Mouse (Mus musculus): Measurements from ENCODE around the gene Igsf23.
"Not testable (repeated sequence)": the region's sequence is repeated elsewhere in the genome, so short reads cannot be mapped to it uniquely, and the experiment has no call there.

Igsf23 gene

DNA sequence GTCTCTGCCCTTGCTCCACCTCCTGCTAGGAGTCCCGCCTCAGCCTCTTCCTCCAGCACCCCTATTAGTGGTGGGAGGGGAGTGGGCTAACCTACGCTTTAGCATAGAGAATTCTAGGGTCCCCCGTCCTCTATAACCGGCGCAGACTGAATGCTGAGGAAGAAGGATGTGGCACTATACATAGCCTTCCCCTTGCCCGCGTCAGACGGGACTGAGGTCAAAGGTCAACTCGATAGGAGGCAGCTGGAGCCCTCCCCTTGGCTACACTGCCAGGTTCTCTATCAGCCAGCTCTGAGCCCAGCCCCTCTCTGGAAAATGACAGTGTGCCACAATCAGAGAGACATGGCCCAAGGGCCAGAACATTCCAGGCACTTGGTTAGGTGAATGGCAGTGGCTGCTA lies at the start of gene Igsf23:
Igsf23 (minus strand) TSS at position 168 of the 400 bp plus-strand sequence.
- DNase-seq (ENCODE audit: inconsistent age in 2 of 2, low spot score in 1 of 2), result no peak

DNA sequence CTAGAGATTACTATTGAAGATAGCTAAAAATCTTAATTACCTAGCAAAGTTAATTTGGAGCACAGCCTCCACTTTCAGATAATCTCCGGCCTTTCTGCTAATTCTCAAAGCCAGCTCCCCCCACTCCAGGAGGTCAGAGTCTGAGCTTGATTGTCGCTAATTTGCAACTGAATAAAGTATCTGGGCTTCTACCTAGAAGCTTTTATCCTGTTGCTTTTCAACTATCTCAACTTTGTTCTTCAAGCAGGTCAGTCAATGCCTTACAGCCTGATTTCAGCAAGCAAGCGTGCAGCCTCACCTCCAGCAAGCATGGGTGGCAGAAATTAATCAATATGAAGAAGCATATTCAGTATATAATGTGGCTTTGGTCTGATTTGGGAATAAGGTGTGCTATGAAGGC lies 46.2 kb upstream of the Igsf23 start:
- not testable (repeated sequence) for DNase-seq (ENCODE audit: inconsistent age in 2 of 2, low spot score in 1 of 2)

DNA sequence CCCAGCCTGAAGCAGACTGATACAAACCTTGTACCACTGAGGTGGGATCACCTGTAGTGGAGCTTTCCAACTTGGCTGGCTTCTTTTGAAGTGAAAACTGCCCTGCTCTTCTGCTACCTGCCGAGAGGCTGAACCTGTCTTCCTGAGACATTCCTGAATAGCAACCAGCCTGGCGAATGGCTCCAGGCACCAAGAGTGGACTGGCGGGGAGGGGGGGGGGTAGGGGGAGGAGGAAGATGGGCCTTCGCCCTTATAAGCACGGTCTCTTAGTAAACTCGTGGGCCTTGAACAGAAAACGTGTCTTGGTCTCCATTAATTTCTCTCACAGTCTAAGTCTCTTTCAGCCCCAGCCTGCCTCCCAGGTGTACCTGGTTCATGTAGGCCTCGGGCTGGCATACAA lies 40.6 kb upstream of the Igsf23 start, which contains the start of gene Nlrp9b:
Nlrp9b (plus strand) TSS at position 301 of the 400 bp plus-strand sequence.
- not testable (repeated sequence) for DNase-seq (ENCODE audit: inconsistent age in 2 of 2, low spot score in 1 of 2)

DNA sequence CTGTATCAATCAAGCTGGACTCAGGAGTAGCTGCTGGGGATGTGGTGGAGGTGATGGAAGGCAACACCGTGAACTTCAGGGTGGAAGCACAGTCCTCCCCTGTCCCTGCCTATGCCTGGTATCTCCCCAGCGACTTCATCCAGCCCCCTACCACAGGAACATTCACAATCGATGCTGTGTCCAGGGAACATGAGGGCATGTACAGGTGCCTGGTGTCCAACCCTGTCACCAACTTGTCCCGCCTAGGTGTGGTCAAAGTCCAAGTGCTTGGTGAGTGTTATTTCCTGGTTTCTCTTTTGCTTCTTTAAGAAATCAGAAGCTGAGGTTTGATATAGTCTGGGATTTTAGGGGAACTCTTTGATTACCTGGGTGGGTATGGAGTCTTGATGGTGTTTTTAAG lies 21.0 kb upstream of the Igsf23 start:
- DNase-seq (ENCODE audit: inconsistent age in 2 of 2, low spot score in 1 of 2), result no peak

DNA sequence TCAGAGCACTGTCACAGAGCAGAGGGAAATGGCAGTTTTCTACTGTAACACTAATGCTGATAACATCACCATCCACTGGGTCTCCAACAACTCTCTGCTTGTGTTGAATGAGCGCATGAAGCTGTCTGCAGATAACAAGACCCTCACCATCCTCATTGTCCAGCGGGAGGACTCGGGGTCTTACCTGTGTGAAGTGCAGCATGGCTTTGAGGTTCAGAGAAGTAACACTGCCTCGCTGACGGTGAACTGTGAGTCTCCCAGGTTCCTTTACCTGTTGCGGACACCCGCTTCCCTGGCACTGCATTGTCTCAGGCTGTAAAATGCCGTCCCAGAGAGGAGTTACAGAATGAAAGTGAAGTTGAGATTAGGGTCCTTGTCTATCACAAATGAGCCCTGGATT lies 19.6 kb upstream of the Igsf23 start:
- no peak for DNase-seq (ENCODE audit: inconsistent age in 2 of 2, low spot score in 1 of 2)

DNA sequence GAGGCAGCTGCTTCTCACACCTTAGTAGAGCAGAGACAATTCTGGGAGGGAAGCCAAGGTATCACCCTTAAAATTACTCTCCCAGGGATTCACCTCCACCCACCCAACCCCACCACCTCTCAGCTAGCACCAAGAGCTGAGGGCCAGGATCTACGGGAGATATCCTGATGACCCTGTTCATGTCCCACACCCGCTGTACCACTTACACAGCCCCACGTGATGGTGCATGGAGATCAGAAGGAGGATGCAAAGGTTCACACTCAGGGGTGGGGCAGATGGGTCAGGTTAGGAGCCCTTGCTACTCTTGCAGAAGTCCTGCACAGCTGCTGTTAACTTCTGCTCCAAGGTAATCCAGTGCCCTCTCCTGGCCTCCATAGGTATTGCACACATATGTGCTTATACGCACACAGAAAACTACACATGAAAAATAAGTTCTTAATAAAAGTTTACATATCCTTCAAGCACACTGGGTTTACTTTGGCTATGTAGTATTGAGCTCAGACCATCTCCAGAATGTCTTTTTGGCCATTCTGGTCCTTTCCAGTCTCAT lies 19.1 kb upstream of the Igsf23 start:
- no peak for DNase-seq (ENCODE audit: inconsistent age in 2 of 2, low spot score in 1 of 2)

DNA sequence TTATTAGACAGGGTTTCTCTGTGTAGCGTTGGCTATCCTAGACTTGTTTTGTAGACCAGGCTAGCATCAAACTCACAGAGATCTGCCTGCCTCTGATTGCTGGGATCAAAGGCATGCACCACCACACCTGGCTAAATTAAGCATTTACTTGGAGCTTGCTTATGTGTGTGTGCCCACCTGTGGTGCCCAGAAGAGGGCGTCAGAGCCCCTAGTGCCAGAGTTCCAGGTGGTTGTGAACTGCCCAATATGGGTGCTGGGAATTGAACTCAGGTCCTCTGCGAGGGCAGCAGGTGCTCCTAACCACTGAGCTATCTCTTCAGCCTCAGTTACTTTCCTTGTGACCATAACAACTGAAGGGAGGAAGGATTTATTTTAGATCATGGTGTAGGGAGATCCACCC lies 18.6 kb upstream of the Igsf23 start:
- no peak for DNase-seq (ENCODE audit: inconsistent age in 2 of 2, low spot score in 1 of 2)

DNA sequence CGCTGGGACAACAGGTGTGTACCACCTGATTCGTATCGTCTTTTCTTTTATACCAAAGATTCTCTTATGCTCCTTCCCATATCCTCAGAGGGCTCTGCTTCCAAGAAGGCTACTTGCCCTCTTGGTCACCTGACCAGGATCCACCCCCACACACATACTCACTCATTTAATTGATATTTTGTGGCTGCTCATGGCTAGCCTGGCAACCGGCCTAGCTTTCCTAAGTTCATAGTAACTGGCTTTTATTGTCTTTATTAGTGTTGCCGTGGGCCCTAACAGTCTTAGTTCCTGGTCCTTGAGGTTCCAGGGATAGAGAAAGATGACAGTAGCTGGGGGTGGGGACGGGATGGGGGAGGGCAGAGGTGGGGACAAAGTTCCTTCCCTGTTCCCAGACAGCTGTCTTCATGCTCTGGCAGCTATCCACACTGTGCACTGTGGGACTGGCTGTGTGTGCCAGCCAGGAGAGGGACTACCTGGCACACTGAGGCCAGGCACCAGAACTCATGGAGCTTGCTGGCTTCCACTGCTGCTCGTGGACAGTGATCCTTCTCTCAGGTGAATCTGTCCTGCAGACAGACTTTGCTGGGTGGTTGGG lies 14.5 kb upstream of the Igsf23 start, which contains the start of gene Ceacam20:
Ceacam20 (plus strand) TSS at position 428 of the 595 bp plus-strand sequence.
- DNase-seq (ENCODE audit: inconsistent age in 2 of 2, low spot score in 1 of 2), result no peak

DNA sequence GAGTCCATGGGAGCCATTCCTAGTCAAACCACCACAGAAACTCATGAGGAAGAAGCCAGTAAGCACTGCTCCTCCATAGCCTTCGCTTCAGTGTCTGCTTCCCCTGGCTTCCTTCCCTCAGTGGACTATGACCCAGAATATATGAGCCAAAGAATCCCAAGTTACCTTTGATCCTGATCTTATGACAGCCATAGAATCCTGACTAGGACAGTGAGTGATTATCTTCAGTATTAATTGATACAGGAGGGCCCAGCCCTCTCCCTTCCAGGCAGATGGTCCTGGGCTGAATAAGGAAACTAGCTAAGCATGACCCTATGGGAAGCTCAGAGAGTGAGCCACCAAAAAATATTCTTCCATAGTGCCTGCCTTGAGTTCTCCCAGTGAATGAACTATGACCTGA lies 11.9 kb upstream of the Igsf23 start:
- DNase-seq (ENCODE audit: inconsistent age in 2 of 2, low spot score in 1 of 2), result no peak

DNA sequence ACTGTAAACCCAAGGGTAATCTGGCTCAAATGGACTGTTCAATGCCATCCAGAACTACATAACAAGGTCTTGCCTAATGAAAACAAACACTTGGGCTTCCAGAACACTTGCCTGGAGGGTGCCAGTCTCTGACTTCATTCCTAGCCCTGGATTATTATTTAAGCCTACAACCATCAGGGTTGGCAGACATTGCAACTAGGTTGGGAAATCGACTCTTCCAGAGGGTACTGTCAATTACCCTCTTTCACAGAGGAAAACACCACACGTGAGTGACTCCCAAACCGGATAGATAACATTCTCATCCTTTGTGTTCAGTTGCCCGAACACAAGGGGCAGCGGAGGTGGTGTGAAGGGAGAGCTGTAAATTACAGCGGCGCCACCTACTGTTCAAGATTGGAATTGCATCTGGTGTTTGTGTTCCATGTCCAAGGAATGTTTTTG lies 5.8 kb upstream of the Igsf23 start:
- DNase-seq (ENCODE audit: inconsistent age in 2 of 2, low spot score in 1 of 2), result peak; percentile 84 to 96

DNA sequence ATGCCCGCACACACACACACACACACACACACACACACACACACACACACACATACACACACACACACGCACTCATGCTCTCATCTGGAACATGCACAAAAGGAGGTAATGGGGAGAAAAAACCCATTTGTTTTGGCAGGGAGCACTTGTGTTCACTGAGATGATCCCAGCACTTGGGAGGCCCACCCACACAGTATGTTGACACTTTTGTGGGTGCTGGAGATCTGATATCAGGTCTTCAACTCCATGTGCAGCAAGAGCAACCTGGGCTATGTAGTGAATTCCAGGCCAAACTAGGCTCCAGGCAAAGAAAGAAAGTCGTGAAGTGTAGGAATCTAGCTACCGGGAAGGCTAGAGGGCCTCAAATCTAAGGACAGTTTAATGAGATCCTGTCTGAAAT lies 5.3 kb upstream of the Igsf23 start:
- DNase-seq (ENCODE audit: inconsistent age in 2 of 2, low spot score in 1 of 2), result no peak

DNA sequence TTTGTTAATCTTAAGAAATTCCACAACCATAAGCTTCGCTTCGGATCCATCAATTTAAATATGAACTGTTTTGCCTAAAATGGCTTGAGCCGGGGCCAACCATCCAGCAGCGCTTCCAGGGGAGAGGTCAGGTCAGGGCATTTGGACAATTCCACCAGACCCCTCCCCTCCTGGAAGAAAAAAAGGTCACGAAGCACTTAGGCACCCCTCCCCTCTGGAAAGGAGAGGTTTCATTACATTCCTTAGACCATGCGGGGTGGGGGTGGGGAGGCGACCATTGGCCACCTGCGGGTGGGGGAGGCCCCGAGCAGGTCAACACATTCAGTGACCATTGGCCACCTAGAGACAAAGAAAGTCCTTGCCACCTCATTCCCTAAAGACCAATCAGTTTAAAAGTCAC lies 2.5 kb upstream of the Igsf23 start:
- no peak for DNase-seq (ENCODE audit: inconsistent age in 2 of 2, low spot score in 1 of 2)

DNA sequence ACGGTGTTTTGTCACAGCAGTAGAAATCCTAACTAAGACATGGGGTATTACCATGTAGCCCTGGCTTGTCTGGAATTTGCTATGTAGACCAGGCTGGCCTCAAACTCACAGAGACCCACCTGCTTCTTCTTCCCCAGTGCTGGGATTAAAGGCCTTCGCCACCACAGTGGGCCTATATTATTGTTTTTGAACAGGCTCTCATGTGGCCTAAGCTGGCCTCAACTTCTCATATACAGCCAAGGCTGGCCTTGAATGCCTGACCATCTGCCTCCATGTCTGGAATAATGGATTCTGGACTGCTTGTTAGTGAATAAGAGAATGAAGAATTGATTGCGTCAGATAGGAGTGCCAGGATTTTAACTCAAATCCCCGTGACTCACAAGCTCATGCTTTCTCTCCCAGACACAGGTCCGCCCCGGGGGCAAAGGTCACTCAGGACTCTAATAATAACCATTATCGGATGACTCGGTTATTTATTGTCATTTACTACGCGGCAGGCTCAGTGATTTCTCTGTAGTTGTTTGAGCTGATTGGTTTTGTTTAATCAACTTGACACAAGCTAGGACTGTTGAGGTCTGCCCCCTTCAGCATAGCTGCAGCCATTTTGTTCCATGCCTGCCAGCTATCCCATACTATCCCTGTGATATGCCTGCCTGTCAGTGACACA lies 1.9 kb upstream of the Igsf23 start:
- DNase-seq (ENCODE audit: inconsistent age in 2 of 2, low spot score in 1 of 2), result peak; percentile 60 to 85

DNA sequence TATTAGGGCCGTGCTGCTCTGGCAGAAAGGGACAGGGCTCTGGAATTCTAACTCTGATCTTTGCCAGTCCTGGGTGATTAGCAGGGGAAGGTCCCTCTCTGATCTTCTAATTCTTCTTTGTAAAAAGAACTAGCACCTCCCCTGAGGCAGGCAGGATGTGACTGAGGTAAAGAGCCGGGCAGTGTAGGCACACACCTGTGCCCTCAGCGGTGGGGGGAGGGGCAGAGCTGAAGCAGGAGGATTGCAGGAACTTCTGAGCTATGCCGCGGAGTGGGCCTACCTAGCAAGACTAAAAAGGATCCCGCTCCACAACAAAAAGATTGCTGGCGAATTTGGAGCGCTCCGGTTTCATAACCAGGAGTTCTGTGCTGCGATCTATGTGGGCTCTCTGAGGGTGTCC lies 560 bp downstream of the Igsf23 start:
- DNase-seq (ENCODE audit: inconsistent age in 2 of 2, low spot score in 1 of 2), result no peak

DNA sequence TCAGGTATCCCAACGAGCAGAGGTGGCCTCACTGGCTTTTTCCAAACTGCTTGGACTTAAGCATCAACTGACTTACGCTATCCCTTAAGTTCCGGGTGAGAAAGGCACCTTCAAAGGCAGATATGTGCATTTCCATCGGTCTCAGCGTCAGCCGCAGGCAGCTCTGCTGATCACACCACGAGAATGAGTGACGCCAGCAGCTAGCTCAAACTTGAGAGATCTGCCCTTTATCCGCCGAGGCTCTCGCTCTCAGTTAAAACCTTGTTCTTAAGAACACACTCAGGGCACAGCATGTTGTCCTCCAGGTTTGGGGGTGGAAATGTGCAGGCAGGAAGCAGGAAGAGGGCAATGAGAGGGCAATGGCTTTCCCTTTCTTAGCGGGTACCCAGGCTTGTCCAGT lies 1.6 kb downstream of the Igsf23 start:
- DNase-seq (ENCODE audit: inconsistent age in 2 of 2, low spot score in 1 of 2), result no peak

DNA sequence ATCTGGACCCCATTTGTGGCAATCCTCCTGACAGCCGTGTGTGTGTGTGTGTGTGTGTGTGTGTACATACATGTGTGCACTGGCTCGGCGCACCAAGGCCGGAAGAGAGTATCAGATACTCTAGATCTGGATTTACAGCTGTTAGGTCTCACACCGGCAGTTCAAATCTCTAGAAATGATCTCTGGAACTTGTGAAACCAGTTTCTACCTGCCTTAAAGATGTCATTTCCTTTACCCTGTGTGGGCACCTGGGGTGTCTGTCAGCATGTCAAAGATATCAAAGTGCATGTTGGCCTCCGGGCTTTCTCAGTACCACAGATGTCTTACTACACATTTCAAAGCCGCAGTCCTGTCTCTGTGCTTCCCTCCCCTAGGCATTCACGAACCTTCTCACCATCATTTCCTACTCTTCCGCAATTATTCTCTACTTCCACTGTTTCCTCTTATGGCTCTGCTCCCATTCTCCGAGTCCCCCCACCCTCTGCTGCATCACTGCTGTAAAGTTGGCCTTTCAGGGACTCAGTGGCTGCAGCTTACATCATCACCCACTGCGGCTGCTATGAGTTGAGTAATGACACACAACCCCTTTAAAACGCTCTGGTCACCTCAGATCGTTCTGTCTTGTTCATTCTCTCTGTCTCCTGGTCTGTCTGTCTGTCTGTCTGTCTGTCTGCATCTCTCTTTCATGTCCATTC lies 4.6 kb downstream of the Igsf23 start:
- DNase-seq (ENCODE audit: inconsistent age in 2 of 2, low spot score in 1 of 2), result no peak

DNA sequence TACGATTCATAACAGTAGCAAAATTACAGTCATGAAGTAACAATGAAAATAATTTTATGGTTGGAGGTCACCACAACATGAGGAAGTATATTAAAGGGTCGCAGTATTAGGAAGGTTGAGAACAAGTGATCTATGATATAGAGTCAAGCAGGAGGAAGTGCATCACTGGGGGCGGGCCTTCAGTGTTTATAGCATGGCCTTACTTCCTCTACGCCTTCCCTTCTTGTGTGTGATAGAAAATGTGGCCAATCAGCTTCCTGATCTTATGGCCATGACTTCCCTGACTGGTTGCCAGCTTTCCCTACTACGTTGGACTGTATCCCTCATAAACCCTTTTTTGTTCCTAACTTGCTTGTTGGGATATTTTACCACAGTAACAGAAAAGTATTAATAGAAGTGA lies 5.4 kb downstream of the Igsf23 start:
- no peak for DNase-seq (ENCODE audit: inconsistent age in 2 of 2, low spot score in 1 of 2)

DNA sequence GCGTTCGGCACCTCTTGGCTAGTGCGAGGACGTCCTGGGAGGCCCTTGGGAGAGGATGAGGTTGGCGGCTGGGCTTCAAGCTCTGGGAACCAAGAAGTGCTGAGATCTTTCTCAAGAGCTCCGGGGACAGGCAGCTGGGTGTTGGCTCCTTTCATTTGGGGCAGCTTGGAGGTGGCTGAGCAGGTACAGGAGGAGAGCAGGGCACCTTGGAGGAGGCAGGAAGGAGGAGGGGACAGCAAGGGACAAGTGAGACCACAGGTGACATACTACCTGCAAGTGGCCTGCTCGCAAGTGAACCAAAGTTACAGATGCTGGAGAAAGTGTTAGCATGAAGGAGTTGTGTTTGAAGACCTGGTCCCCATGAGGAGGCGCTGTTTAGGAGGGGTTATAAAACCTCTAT lies 5.8 kb downstream of the Igsf23 start:
- no peak for DNase-seq (ENCODE audit: inconsistent age in 2 of 2, low spot score in 1 of 2)

DNA sequence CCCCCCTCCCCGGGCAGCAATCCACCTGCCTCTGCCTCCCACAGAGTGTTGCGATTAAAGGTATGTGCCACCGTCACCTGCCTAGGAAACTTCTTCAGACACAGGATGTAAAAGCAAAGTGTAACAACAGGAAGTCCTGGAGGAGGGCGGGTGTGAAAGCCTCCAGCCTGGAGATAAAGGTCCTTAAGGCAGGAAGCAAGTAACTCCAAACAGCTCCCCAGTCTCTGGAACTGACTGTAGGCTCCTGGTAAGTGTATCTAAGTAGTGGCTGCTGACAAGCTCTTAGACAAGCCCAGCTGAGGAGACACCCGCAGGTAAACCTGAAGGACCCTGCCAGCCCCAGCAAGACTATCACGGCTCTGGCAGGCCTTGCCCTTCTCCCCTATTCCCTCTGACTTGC lies 10.3 kb downstream of the Igsf23 start:
- peak in 1 of 2 experiments; percentile 39 for DNase-seq (ENCODE audit: inconsistent age in 2 of 2, low spot score in 1 of 2)

DNA sequence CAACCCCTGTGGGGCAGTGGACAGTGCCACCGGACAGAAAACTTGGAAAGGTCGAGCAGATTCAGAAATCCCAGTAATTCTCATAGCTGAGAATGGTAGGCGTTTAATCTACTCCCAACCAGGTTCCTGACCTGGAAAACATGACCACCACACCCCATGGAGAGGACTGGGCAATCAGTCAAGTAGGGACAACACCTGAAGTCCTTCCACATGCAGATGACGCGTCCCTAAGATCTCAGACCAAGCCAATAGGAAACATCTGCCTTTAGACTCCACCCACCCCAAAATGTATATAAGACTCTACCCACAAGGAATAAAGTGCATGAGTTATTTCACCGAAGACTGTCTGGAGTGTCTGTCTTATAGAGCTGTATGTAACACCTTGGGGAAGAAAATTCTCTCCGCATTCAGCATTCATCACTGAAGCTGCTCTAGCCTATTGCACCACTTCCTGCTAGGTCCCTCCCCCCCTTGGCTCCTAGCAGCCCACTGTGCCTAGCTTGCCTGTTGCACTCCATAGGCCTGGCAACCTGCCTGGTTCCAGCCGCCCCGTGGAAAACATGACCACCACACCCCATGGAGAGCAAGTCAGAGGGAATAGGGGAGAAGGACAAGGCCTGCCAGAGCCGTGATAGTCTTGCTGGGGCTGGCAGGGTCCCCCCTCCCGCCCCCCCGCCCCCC lies 10.9 kb downstream of the Igsf23 start:
- DNase-seq (ENCODE audit: inconsistent age in 2 of 2, low spot score in 1 of 2), result peak; percentile 67 to 82

DNA sequence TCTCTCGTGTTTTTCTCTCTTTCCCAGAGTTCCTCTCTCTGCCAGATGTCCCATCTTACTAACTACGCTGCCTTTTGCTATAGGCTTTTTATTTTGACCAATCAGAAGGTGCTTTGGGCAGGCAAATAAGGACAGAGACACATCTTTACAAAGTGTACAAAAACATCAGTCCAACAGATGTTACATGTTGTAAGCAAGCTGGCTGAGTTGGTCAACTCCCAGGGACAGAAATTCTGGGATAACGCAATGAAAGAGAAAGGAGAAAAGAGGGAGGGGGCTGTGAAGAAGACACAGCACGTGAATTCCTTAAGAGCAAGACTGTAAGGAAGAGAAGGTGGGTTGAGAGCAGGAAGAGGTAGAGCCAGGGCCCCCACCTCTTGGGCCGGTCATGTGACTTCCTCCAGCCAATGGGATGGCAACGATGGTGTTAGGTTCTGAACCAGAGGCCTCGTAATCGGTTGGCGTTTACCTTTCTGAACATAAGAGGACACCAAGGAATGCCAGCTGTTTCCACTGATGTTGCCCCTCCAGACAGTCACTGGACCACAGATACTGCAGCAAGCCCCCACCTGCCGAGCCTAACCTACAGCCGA lies 13.2 kb downstream of the Igsf23 start:
- no peak for DNase-seq (ENCODE audit: inconsistent age in 2 of 2, low spot score in 1 of 2)

Data from adrenal gland, adult (tissue).